Mouse (Mus musculus): ENCODE data around the gene Cnpy4. TPM values are rescaled to one million over a fixed set of nuclear protein-coding genes. Genes with fewer than 3 reads are reported as not detected.
A peak's percentile ranks its signal among the peaks of the same experiment; 100 is the strongest.
"Not testable (repeated sequence)": the region's sequence is repeated elsewhere in the genome, so short reads cannot be mapped to it uniquely, and the experiment has no call there.

Cnpy4 gene
- total RNA-seq, 4 experiments from 2014 or later = 23.8 to 34.5 (median 27.8) TPM

DNA sequence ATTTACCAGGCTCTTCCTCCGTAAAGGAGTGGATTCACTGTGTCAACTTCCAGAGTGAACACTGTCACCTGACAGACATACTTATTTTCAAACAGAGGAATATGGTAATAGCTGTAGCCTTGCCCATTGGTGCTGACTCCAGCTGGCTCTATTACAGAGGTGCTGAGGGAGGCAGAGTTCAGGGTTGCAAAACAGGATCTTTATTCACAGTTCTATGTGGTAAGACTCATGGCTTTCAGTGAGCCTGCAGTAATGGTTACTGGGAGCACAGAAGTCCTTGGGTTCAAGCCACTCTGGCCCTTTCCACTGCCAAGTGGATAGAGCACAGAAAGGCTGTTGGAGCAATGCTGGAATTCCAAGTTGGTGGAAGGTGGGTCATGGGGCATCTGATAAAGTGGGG is 20.0 kb downstream of the Cnpy4 start:
- peak; percentile 33 for DNase-seq

DNA sequence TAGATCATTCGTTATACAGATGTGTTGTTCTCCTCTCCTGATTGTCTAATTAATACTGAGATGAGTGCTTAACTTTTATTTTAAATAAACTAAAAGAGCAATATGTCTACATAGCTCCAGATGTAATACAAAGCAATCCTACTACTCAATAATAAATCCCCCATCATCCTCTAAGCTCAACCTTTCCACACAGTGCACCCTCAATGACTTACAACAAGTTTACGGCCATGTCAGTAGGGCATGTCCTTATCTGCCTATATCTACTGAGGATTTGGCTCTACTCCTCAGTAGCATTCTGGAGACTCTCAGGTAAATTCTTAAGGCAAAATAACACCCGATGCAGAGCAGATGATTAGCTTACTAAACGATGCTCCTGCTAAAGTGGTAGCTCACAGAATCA is 20.6 kb downstream of the Cnpy4 start:
- DNase-seq = no peak

DNA sequence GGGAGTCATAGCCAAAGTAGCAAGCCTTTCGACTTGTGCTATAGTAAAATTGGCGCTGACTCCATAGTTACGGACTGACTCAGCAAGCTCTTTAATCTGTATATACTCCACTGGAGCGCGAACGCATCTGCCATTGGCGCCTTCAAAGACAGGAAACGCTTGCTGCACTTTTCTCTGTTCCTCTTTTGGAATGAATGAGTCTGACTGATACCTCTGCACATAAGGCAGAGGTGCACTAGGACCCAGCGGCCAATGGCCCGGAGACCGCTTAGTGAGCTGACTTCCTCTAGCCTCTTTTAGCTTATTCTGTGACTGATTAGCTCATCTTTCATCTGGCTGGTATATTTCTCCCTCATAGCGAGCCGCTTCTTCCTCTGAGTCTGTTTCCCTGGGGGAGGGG is 29.3 kb downstream of the Cnpy4 start:
- DNase-seq = not testable (repeated sequence)

DNA sequence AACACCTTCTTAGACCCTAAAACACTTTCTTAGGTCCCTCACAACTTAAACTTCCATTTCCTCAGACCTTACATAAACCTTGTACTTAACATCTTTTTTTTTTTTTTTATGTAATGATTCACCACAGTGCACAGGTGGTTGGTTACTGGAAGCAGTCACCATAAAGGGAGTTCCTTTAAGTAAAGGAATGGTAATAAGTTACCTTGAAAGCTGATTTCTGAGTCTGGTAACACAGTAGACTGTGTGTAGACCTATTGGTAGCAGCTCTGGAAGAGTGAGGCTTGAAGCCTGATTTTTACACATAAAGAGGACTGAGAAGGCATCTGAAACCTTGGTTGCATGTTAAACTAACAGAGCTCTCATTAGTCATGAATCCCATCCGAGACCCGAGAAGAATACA is 32.6 kb downstream of the Cnpy4 start:
- DNase-seq = no peak

DNA sequence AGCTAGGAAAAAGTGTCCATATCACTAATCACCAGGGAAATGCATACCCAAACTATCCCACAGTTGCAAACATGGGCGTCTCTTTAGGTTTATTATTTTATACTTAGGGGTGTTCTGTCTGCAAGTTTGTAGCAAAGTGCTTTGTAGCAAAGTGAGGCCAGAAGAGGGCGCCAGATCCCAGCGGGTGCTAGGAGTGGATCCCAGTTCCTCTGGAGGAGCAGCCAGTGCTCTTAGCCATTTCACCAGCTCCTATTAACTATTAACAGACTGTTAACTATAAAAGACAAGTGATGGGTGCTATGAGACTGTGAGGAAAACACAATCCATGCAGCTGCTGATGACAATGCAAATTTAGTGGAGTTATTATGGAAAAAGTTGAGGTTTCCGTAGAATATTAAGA is 34.8 kb downstream of the Cnpy4 start:
- peak; percentile 76 for DNase-seq

DNA sequence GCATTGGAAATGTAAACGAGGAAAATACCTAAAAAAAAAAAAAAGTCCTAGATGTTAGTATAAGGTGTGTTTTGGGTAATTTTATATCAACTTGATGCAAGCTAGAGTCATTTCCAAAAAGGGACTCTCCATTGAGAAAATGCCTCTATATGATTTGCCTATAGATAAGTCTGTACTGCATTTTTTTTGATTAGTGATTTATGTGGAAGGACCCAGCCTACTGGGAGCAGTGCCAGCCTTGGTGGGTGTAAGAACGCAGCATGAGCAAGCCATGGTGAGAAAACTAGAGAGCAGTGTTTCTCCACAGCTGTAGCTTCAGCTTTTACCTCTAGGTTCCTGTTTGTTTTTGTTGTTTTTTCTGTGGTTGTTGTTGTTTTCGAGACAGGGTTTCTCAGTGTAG is 36.0 kb downstream of the Cnpy4 start:
- DNase-seq = no peak

DNA sequence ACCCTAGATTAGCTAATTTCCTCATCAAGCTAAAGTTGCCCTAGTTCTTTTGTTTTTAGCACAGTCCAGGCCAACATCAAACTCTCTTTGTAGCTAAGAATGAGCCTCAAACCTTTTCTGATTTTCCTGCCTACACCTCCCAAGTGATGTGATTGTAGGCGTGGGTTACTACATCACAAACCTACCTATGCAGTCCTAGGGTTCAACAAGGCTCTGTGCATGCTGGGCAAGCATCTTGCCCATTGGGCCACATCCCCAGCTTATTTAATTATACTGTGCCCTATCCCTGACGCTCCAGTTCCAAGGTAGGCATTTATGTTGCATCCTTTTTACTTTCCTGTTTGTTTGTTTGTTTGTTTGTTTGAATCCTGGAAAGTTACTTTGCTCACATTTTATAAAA is 38.4 kb downstream of the Cnpy4 start, which contains the start of gene Nxpe5:
Gene Nxpe5, plus strand, starts transcription at position 199 of the 400 bp plus-strand sequence.
- DNase-seq = no peak

DNA sequence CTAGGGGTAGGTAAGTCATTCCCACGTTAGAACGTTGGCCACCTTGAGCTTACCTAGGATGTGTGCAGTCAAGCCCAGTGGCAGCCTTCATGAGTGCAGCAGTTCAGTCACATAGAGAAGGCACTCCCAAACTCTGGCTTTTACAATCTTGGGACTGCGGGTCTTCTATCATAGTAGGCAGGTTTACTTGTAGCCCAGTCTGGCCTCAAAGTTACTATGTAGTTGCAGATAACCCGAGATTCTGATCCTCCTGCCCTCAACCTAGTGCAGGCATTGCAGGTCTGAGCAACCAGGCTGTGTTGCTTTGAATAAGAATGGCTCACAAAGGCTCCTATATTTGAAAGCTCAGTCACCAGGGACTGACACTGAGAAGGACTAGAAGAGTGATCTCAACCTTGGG is 39.2 kb downstream of the Cnpy4 start:
- DNase-seq = no peak

DNA sequence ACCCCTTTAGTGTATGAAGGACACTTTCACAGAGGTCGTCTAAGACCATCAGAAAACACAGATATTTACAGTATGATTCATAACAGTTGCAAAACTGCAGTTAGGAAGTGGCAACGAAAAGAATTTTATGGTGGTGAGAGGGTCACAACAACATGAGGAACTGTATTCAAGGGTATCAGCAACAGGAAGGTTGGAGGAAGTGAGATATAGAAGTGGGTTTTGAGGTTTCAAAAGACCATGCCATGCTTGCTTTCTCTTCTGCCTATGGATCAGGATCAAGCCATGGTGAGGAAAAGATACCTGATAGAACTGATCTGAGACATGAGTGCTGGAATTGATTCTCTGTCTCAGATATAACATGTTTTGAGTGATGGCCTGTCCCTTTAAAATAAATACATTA is 40.1 kb downstream of the Cnpy4 start:
- DNase-seq = no peak

DNA sequence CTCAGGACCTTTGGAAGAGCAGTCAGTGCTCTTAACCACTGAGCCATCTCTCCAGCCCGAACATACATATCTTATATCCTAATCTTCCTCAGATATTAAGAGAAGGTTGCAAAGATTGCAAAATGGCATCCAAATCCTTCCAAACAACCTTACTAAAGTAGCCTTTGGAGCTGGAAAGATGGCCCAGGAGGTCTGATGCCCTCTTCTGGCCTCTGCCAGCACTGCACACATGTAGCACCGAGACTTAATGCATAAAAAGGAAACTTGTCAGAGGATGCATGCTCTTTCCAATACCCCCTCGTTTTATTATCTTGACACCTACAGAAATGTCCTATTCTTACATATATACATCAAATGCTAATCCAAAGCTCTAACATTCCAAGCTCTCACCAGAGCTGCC is 40.7 kb downstream of the Cnpy4 start:
- DNase-seq = no peak

DNA sequence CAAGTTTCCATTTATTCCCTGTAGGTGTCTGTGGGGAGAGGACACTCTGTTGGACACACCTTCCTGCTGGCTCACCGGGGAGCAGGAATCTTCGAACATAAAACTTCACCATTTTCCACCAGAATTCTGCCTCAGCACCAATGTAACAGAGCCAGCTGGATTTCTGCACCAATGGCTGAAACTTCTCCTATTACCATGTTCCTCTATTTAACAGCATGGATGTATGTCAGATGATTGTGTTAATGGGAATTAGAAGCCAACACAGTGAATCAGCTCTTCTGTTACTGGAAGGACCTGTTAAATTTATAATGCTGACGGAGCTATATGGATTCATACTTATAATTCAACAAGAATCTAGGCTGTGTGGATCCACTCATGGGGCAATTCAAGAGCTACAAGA is 42.2 kb downstream of the Cnpy4 start:
- DNase-seq = no peak

DNA sequence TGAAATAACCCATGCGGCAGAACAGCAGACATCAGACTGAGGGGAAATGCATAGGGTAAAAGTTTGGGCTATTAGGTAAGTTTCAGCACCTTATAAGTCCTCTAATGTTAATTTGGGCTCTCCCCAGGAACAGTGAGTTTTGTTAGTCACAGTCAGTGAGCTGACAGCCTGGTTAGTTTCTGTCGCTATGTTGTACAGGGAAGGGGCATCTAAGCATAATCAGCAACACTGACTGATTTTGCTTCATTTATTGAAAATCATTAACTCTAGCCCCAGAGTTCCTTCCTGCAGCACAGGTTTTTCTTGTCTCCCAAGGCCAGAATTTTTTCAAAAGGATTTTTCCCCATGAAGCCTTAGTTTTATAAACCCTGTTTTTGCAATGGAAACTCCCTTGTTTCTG is 46.5 kb downstream of the Cnpy4 start:
- no peak for DNase-seq

DNA sequence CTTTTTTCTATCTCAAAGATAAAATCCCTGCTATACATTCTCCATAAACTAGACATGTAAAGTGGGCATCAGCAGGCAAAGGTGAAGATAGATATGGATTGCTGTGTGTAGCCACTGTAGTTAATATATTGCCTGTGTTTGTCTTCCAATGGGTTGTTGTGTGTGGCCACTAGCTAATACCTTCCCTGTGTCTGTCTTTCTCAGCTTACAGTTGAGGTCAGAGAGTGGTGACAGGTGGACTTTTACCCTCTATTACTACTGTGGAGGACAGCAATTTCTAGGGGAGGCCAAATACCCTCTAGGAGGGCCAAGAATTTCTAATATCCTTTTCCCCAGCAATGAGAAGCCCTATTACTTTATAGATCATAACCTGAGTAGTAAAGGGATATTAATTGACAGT is 46.9 kb downstream of the Cnpy4 start:
- no peak for DNase-seq

DNA sequence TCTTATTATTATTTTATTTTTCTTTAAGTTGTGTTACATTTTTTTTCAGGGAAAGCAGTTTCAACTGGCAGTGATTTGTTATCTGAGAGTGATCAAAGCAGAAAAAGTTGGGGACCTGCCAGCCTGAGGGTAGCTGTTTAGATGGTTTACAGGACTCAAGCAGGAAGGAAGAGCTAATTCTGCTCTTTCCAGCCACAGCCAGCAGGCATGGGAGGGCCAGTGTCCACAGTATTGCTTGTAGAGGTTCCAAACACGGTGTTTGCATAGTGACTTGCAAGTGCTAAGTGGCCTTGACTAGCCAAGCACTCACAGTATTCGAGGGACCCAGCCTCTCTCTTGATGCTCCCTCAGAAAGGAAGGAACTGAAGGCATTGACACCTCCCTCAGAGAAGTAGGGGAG is 54.2 kb downstream of the Cnpy4 start:
- no peak for DNase-seq

Small RNA genes lying within 50 kb of the gene (microRNA-seq; reads per million reads assigned to microRNA genes)
- 417 to 614 reads per million in 2 experiments for gene Mir106b
- gene Mir25 = 148 to 166 reads per million in 2 experiments
- 1,124 to 2,099 reads per million in 2 experiments for gene Mir93

Other genes with a start within 250 kb of the Cnpy4 start
- under 1 TPM; 0.14 to 0.71 (median 0.40) TPM for gene Gjc3, start 224.4 kb upstream of the Cnpy4 start, total RNA-seq (2022)
- 1 to 10 TPM in 1 of 4 experiments, under 1 TPM in 2, not detected in 1; 0.73 to 1.0 (median 0.78) TPM for gene Azgp1, start 206.0 kb upstream of the Cnpy4 start, total RNA-seq (2022)
- not detected for gene Smok3a, start 166.2 kb upstream of the Cnpy4 start, total RNA-seq (2022)
- not detected for gene Smok3b, start 166.1 kb upstream of the Cnpy4 start, total RNA-seq (2022)
- not detected for gene Smok3c, start 134.3 kb upstream of the Cnpy4 start, total RNA-seq (2022)
- 10 to 100 TPM; 39.6 to 51.4 (median 47.6) TPM for gene Zkscan1, start 102.4 kb upstream of the Cnpy4 start, total RNA-seq (2022)
- gene Zscan21, start 70.6 kb upstream of the Cnpy4 start, total RNA-seq (2022) = 10 to 100 TPM; 16.7 to 18.8 (median 17.1) TPM
- 10 to 100 TPM; 12.9 to 18.5 (median 16.1) TPM for gene Zfp113, start 31.7 kb upstream of the Cnpy4 start, total RNA-seq (2022)
- gene Cops6, start 26.4 kb upstream of the Cnpy4 start, total RNA-seq (2022) = 100 to 1,000 TPM; 123 to 142 (median 139) TPM
- 10 to 100 TPM; 19.5 to 34.6 (median 27.6) TPM for gene Ap4m1, start 15.5 kb upstream of the Cnpy4 start, total RNA-seq (2022)
- gene Mcm7, start 15.1 kb upstream of the Cnpy4 start, total RNA-seq (2022) = 10 to 100 TPM; 26.2 to 40.7 (median 32.4) TPM
- gene Taf6, start within 50 bp of the Cnpy4 start, total RNA-seq (2022) = 10 to 100 TPM; 42.4 to 62.7 (median 51.4) TPM
- gene Mblac1, start 6.8 kb downstream of the Cnpy4 start, total RNA-seq (2022) = 10 to 100 TPM; 10.4 to 15.0 (median 11.7) TPM
- gene Nxpe5, start 38.4 kb downstream of the Cnpy4 start, total RNA-seq (2022) = under 1 TPM; 0.14 to 0.91 (median 0.52) TPM
- gene Lamtor4, start 68.0 kb downstream of the Cnpy4 start, total RNA-seq (2022) = 100 to 1,000 TPM in 2 of 4 experiments, 10 to 100 TPM in 2; 86.5 to 106 (median 99.5) TPM
- gene BC037034, start 76.5 kb downstream of the Cnpy4 start, total RNA-seq (2022) = 10 to 100 TPM; 22.7 to 48.4 (median 37.4) TPM
- gene Gal3st4, start 85.4 kb downstream of the Cnpy4 start, total RNA-seq (2022) = under 1 TPM in 2 of 4 experiments, not detected in 2; 0.17 to 0.38 TPM
- gene Gm43720, start 92.5 kb downstream of the Cnpy4 start, total RNA-seq (2022) = not detected
- 1 to 10 TPM in 2 of 4 experiments, under 1 TPM in 2; 0.38 to 1.3 (median 0.97) TPM for gene Gpc2, start 92.5 kb downstream of the Cnpy4 start, total RNA-seq (2022)
- gene Stag3, start 92.8 kb downstream of the Cnpy4 start, total RNA-seq (2022) = under 1 TPM in 3 of 4 experiments, not detected in 1; 0.08 to 0.35 (median 0.09) TPM
- gene Pvrig, start 154.5 kb downstream of the Cnpy4 start, total RNA-seq (2022) = under 1 TPM; 0.29 to 1.00 (median 0.50) TPM